Mouse (Mus musculus) CD4-positive, CD25-positive, alpha-beta regulatory T cell, adult 4 months (primary cell): Measurements from ENCODE around the gene A930033H14Rik. TPM values are rescaled to one million over a fixed set of nuclear protein-coding genes. Genes with fewer than 3 reads are reported as not detected.

Experiments used
- ATAC-seq: one replicate; pipeline ENCODE4 v1.8.0; 2017
- polyA plus RNA-seq, 2 experiments: library from polyadenylated mRNA; unstranded; fragments of 100-300 nt; shearing (Covaris generic); gene quantifications; one replicate each; pipeline ENCODE4 v1.2.1; 2017

Gene A930033H14Rik
- polyA plus RNA-seq = not detected

- ATAC-seq = peak; percentile 66
Measured at GRCm38 (mm10) chr10:69212542-69213440, at the start of gene A930033H14Rik. Gene A930033H14Rik (minus strand): TSS chr10:69213098.

GRCm38 (mm10) chr10:69259929-69260328 lies 47.0 kb upstream of the A930033H14Rik start:
- no peak for ATAC-seq

- ATAC-seq = no peak
Measured at GRCm38 (mm10) chr10:69259161-69259560, 46.3 kb upstream of the A930033H14Rik start.

- ATAC-seq = no peak
Measured at GRCm38 (mm10) chr10:69258588-69258987, 45.7 kb upstream of the A930033H14Rik start.

- no peak for ATAC-seq
Measured at GRCm38 (mm10) chr10:69257592-69258133, 44.8 kb upstream of the A930033H14Rik start.

GRCm38 (mm10) chr10:69255594-69255993 lies 42.7 kb upstream of the A930033H14Rik start:
- ATAC-seq = no peak

- no peak for ATAC-seq
Measured at GRCm38 (mm10) chr10:69254390-69254847, 41.5 kb upstream of the A930033H14Rik start.

GRCm38 (mm10) chr10:69253686-69254080 lies 40.8 kb upstream of the A930033H14Rik start:
- no peak for ATAC-seq

GRCm38 (mm10) chr10:69253075-69253685 lies 40.3 kb upstream of the A930033H14Rik start:
- ATAC-seq = no peak

GRCm38 (mm10) chr10:69252112-69253074 lies 39.5 kb upstream of the A930033H14Rik start:
- ATAC-seq = no peak

GRCm38 (mm10) chr10:69251254-69251653 lies 38.4 kb upstream of the A930033H14Rik start:
- no peak for ATAC-seq

- ATAC-seq = no peak
Measured at GRCm38 (mm10) chr10:69248261-69249160, 35.6 kb upstream of the A930033H14Rik start.

GRCm38 (mm10) chr10:69247311-69248033 lies 34.6 kb upstream of the A930033H14Rik start:
- ATAC-seq = no peak

GRCm38 (mm10) chr10:69246762-69247161 lies 33.9 kb upstream of the A930033H14Rik start:
- ATAC-seq = no peak

GRCm38 (mm10) chr10:69245906-69246668 lies 33.2 kb upstream of the A930033H14Rik start:
- no peak for ATAC-seq

GRCm38 (mm10) chr10:69245151-69245550 lies 32.3 kb upstream of the A930033H14Rik start:
- no peak for ATAC-seq

GRCm38 (mm10) chr10:69240530-69240929 lies 27.6 kb upstream of the A930033H14Rik start:
- no peak for ATAC-seq

- ATAC-seq = no peak
Measured at GRCm38 (mm10) chr10:69238311-69238710, 25.4 kb upstream of the A930033H14Rik start.

- no peak for ATAC-seq
Measured at GRCm38 (mm10) chr10:69237781-69238180, 24.9 kb upstream of the A930033H14Rik start.

- ATAC-seq = no peak
Measured at GRCm38 (mm10) chr10:69237185-69237584, 24.3 kb upstream of the A930033H14Rik start.
